Mouse (Mus musculus) lung, postnatal 25 days (tissue): Measurements from ENCODE around the gene Cd19.

Experiments used
- DNase-seq: peaks from one replicate; pipeline ENCODE4 v3.0.0; 2022; ENCODE audit warnings: low spot score

The Cd19 gene

DNA sequence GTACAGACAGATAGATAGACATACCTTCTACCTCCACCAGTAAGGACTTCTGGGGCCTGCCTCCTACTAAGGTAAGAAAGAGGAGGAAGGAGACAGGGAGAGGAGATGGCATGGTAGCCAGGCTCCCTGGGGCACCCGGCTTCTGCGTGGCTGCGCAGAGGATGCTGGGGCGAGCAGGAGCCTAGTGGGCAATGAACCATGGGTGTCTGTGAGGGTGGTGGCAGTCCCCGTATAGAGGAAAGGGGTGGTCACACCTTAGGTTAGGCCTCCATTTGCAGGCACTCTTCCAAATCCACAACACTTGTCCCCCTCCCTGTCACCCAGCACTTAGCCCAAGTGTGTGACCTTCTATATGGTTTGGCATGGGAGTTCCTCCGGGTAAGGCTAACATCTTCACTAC lies at the start of gene Cd19:
Cd19 (minus strand) TSS at position 165 of the 400 bp plus-strand sequence.
- DNase-seq: no peak

DNA sequence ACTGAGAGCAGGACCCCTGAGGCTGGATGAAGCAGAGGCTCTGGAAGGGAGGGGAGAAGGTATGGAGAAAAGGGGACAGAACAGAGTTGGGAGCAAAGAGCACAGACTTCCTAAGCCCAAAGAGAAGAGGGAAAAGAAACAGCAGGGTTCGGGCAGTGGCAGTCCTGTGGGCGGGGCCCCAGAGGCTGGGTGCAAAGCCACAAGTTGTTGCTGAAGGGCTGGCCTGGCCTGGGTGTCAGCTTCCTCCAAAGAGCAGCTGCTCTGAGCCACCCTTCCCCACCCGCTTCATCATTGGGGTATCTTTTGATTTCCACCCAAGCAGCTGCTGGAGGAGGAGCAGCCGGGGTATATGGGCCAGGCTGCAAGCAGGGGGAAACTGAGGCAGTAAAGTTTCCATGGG lies 49.4 kb upstream of the Cd19 start:
- no peak for DNase-seq

DNA sequence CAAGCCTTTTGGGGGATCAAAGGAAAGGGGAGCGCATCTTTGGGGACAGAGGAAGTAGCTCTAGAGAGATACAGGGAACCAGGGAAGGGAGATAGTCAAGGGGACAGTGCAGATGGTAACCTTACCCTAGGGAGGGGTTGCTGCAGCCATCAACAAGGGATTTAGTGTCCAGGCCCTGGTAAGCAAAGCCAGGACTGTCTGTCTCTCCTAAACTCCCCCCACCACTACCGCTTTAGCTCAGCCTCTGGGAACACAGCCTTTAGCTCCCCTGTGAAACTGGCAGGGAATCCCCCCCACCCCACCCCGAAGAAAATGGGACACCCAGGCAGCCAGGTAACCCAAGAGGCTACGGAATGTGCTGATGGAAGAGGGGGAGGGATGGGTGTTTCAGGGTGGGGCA lies 48.9 kb upstream of the Cd19 start:
- no peak for DNase-seq

DNA sequence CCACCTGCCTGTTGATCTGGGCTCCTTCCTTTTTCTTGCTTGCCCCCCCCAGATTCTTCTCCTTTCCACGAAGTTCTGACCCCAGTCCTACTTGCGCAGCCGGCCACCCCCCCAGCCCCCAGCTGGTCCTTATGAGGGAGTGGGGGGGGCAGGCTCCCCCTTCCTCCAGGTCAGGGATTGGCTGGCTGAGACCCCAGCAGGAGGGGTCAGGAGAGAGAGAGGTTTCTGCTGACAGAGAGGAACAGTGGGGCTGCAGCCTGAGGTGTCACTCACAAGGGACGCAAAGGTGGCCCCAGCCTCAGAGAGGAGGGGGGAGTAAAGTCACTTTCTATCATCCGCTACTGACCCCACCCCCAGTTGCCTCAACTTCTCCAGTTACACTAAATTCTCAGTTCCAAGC lies 48.3 kb upstream of the Cd19 start, which contains the start of gene Atp2a1:
Atp2a1 (minus strand) TSS at position 105 of the 400 bp plus-strand sequence.
- no peak for DNase-seq

DNA sequence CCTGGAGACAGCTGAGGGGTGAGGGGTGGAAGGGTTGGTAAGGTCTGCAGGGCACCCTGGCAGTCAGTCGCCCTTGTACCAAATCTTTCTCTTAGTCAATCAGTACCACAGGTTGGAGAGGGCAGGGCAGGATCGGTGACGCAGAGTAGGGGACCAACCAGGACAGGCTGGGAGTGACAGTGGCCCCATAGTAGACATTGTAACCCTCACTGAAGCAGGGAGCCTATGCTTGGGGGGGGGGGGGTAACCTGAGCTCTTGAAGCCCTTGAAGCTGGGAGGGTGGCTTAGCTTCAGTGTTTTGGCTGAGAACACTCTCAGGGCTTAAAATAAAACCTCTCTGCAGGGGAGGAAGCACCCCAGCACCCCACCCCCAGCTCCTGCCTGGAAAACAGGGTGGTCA lies 46.9 kb upstream of the Cd19 start:
- no peak for DNase-seq

DNA sequence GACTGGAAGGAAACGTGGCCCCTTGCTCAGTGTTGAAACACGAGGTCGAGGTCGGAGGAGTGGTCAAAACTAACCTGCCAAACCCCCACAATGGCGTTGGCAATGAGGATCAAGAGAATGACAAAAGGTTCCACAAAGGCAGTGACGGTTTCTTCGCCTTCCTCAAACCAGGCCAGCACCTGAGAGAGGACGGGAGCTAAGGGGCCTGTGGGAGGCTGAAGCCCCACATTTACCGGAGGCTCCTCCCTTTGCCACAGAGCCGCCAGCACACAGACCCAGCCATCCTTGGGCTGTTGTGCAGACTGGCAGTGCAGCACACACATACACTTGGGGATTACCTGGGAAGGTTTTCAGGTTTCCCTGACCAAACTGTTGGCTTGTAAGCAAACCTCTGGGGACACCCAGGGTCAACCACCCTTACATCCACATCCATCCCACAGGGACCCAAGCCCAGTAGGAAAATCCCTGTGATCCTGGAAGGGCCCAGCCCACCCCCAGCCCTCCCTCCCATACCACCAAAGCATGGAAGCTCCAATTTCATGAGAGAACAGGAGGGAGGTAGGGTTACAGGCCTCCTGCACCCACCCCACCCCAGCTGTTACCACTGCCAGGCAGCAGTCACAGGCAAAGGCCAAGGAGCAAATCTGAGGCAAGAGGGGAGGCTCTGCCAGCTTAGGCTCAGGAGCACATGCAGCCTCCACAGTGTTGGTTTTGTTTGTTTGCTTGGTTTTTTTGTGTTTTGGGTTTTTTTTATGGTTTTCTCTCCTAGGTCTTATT lies 46.1 kb upstream of the Cd19 start:
- DNase-seq: no peak

DNA sequence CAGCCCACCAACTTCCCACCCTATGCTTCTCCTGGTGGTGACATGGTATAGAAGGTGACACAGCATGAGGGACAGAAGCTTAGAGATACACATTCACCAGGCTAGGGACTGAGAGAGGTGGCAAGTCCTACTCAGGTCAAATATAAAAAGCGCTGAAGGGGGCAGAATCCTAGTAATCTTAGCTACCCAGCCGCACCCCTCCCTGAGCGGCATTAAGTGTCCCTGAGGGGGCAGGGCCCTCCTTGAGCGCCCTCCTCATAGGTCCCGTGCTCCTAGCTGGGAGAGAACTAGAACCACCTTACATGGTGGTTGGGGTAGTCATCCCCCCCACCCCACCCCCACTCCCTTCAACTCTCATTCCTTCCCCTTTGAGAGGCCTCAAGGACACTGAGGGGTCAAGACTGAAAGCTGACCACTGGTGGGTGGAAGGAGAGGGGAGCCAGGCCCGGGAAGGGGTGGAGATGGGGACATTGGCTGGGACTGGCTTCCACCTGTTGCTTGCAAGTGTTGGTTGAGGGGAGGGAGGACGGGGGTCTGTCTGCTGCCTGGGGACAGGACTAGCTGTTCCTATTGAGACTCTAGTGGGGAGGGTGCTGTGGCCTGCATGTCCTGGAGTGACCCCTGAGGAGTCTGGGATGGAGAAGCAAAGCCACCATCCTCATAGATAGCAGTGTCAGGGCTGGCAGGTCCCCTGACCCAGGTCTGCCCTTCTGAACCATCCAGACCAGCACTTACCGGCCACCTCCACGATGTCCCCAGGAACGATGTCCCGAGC lies 44.3 kb upstream of the Cd19 start:
- DNase-seq: no peak

DNA sequence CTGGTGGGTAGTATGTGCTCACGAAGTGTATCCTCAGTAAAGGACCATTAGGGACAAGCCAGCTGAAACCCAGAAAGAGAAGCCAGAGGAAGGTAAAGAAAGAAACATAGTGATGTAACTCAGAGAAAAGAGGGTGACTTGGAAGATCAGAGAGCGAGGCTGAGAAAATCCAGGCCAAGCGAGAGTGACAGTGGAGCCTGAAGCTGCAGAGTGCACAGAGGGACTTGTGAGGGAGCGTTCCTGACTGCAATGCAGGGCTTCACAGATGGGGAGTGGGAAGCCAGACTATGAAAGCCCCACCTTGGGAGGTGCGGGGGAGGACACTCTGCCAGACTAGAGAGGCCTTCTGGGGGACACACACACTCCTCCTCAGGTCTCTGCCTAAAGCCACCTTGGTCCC lies 43.5 kb upstream of the Cd19 start:
- no peak for DNase-seq

DNA sequence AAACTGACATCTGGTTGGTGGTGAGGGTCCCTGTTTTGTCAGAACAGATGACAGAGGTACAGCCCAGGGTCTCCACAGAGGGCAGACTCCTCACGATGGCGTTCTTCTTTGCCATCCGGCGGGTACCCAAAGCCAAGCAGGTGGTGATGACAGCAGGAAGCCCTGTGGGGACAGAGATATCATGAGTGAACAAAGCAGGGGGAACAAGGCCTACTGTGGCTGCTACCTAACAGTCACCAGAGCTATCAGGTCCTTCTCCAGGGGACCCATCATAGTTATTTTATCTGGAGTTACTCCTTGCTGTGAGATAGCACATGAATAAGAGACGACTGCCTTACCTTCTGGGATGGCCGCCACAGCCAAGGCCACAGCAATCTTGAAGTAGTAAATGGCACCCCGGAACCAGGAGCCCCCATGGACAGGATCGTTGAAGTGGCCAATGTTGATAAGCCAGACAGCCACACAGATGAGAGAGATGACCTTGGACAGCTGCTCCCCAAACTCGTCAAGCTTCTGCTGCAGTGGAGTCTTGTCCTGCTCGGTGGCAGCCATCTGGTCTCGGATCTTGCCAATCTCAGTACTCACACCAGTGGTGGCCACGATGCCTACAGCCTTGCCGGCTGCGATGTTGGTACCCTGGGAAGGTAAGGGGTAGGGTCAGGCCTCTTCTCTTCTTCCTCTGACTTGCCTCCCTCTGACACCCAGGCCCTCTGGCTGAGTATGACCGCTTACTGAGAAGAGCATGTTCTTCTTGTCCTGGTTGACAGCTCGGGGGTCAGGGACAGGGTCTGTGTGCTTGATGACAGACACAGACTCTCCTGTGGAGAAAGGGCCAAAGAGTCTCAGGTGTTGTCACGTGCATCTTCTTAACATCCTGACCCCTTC lies 41.9 kb upstream of the Cd19 start:
- no peak for DNase-seq

DNA sequence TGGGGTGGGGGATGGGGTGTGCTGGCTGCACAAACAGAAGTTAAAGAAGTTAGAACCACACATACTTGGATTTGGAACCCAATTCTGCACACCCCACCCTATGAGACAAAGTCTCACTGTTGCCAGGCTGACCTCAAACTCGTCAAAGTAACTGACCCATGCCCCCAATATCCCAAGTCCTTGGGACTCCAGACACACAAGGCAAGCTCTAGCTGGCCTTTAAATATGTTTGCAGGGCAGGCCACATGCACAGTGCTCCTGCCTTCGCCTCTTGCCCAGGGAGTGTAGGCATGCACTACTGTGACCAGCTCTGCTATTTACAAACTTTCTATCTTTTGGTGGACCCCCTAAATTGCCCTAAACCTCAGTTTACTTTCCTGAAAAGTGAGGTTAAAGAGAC lies 40.6 kb upstream of the Cd19 start:
- DNase-seq: no peak

DNA sequence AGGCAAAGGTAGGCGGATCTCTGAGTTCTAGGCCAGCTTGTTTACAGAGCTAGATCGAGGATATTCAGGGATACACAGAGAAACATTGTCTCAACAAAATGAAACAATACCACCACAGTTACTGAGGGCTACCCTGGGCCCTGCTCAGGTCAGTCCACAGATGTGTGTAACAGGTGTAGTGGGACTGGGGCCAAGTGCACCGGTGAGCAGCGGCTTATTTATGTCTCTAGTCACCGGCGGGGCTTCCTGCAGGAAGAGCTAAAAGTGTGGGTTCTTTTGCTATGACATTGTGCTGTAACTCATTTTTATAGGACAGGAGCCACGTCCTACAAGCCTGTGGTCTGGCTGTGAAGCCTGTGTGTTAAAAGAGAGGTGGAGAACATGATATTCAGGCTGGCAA lies 39.2 kb upstream of the Cd19 start:
- DNase-seq: no peak

DNA sequence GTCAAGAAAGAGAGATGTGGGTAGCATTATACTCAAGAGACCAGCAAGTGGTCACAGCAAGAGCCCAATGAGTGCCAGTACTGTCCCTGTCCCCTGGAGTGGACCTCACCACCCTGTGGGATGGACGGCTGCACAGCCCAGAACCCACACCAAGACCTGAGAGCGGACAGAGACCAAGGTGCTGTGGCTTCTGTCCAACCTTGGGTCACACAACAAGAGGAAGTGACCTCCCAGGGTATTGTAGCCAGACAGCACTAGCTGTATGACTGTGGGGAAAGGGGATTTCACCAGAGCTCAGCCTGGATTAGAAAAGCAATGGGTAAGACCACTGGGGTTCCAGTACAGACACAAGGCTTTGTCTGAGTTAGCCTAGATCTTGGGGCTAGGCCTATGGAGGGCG lies 37.6 kb upstream of the Cd19 start:
- DNase-seq: no peak

DNA sequence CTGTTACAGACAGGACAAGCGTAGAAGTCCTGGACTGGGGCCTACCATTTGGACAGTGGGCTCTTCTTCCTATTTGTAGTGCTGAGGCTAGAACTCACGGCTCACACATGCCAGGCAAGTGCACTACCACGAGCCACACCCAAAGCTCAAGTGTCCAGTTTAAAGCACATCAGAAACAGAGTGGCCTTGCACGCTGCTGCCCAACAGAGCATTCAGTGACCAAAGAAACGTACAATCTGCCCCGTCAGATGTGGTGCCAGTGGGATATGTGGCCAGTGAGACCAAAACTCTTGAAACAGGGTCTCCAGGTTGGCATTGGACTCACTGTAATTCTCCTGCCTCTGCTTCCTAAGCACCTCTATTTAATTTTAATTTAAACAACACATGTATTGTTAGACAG lies 36.0 kb upstream of the Cd19 start:
- no peak for DNase-seq

DNA sequence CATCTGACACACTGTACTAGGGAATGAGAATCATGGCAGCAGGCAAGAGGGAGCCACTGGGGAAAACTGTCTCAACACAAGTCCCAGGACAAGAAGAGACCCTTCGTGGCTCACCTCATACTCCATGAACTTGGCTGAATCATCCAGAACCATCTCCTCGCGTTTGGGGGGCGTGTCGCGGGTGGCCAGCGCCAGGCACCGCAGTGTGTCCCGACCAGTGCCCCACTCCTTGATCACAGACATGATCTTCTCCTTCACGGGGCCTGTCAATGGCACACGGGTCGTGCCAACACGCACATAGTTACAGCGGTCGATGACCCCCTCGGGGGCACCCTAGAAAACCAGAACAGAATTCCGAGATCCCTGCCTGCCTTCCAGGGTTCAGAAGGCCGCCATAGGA lies 35.3 kb upstream of the Cd19 start:
- DNase-seq: no peak

DNA sequence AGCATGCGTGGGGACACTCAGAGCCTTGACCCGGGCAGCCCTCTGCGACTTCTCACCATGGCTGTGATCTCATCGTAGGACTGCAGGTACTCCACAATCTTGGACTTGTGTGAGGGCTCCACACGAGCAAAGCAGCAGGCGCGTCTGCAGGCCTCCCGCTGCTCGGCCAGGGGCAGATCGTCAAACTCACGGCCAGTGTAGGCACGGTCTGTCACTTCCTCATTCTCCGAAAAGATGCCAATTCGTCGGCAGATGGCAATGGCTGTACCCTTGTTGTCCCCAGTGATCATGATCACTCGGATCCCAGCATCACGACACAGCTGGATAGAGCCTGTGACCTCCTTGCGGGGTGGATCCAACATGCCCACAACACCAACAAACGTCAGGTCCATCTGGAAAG lies 33.8 kb upstream of the Cd19 start:
- no peak for DNase-seq

DNA sequence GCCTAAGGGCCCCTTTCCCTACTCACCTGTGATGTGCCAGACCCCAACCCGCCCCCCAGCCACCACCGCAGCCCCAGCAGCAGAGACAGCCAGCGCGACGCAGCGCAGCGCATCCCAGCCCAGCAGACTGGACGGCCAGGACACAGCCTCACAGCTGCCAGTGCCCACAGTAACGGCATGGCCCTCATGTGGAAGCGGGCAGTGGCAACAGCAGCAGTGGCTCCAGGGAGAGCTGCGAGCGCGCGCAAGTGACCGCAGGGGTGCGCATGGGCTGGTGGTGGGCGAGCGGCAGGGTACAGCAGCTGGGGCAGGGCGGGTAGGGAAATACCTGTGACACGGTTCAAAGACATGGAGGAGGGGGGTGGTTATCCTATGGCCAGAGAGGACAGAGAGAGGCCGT lies 31.5 kb upstream of the Cd19 start:
- DNase-seq: no peak

DNA sequence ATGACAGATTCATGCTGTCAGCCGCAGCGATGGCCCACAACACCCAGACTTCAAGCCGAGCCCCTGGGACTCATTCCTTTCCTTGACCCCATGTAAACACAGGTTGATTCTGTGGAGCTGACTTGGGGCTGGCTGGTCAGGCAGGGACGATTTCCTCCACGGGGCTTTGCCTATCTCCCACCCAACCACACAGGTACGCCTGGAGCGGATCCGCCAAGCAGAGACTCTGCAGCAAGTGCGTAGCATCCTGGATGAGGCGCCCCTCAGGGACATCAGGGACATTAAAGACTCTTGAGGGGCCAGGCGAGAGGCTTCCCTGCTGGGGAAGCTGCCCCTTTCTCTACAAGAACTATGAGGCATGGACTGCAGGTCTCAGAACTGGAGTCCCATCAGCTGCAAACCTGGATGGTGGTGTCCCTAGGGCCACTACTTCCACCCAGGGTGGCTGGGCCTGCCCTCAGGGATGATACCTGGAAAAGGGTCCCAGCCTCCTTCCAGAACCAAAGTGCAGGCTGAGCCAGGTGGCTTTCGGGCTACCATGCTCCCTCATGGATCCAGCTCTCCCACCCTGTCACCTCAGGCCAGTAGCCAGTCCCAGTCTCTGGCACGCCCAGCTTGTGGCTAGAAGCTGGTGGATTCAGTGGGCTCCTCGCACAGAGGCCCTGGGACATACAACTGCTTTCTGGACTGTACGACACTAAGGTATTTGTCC lies 30.6 kb upstream of the Cd19 start:
- DNase-seq: no peak

DNA sequence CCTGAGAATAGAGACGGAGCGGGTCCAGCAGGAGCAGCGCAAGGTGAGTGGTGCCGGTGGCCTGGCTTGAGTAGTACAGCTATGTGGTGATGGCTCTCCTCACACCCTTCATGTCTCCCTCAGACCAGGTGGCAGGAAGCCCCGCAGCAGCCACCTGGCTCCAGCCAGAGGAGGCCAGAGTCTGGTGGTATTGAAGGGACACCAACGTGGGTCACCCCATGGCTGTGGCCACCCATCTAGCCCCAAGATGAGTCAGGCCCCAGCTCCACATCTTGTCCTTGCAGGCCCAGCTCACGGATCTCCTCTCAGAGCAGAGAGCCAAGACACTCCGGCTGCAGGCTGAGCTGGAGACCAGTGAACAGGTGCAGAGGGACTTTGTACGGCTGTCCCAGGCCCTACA lies 29.8 kb upstream of the Cd19 start:
- no peak for DNase-seq

DNA sequence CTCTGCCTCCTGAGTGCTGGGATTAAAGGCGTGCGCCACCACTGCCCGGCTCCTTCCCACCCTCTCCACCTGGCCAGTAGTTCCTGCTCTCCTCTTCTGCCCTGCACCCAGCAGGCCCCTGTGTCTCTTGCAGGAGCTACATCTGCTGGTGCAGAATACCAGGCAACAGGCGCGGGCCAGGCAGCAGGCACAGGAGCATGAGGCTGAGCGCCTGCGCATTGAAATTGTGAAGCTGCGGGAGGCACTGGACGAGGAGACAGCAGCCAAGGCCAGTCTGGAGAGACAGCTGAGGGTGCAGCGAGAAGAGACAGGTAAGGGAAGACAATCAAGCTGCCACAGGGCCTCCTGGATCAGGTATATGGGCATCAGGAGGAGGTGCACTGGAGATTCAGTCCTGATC lies 29.3 kb upstream of the Cd19 start:
- DNase-seq: no peak

DNA sequence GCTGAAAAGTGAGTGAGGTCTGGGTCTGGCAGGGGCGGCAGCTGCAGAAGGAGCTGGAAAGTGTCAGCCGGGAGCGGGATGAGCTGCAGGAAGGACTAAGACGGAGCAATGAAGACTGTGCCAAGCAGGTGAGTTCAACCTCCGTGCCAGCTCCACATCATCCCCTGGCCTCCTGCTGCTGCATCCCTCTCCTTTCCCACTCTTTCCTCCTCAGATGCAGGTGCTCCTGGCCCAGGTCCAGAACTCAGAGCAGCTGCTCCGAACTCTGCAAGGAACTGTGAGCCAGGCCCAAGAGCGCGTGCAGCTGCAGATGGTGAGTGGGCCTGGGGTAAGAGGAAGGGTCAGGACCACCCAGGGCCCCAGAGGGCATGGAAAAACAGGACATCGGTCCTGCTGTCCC lies 25.4 kb upstream of the Cd19 start:
- DNase-seq: no peak

DNA sequence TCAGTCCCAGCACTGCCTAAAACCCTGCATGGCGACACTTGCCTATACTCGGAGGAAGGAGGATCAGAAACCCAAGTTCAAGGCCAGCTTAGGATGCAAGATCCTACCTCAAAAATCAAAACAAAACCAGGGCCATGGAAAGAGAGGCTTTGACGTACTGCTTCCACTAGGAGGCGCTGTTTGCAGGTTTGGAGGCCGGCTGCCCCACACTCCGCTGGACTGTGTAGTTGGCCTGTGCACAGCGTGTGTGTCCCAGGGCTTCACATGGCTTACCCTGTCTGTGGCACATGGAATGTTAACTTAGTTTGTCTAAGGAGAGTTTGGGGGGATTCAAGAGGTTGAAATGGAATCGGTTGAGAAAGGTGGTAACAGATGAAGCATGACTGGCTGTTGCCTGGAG lies 22.2 kb upstream of the Cd19 start:
- peak; percentile 46 for DNase-seq

DNA sequence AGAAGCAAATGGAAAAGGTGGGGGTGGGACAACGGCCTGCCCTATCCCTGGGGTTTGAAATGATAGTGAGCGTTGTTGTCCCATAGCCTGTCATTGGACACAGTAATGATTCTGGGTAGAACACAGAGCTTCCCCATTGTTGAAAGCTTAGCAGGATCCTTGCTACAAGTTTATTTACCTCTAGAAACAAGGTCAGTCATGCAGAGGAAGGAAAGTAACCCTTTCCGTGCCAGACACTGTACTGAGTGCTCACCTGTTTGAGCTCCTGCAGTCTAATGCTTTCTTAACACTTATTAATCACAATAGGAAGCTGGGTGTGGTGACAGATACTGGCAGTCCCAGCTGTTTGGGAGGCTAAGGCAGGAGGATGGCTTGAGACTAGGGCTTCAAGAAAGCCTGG lies 21.1 kb upstream of the Cd19 start:
- DNase-seq: no peak
